In genomic region chr1:134699390-134699789, GRCm38 (mm10) we compare ENCODE assay signal across 19 mouse cellular contexts. TPM values are rescaled to one million over a fixed set of nuclear protein-coding genes. Genes with fewer than 3 reads are reported as not detected.
DNase-seq lines count a peak whose midpoint lies in the region; ATAC-seq lines count a peak whose summit lies in the region.
"Had no signal": no experiment of that assay in that cellular context is flagged by ENCODE, and none has a peak within 500 bp of the region (broad histone marks: within the 10 kb centered on the region; RNA-seq: fewer than 3 reads in every experiment).

No protein-coding gene starts in this region.

- no peak overlapping the region for H3K4me3 ChIP-seq in limb, embryonic 13.5 days
- H3K4me3 ChIP-seq in limb, embryonic 10.5 days, result no peak overlapping the region
- no peak overlapping the region for H3K4me3 ChIP-seq in hindbrain, embryonic 14.5 days (replicated peaks; ENCODE audit: low read length)
- H3K4me3 ChIP-seq: embryonic facial prominence, embryonic 12.5 days; heart, embryonic 12.5 days; megakaryocyte, embryonic 14.5 days had no signal

- H3K9me3 ChIP-seq in limb, embryonic 13.5 days, result no peaks in the 10 kb centered on the region
- H3K9me3 ChIP-seq in limb, embryonic 10.5 days (replicated peaks), result no peaks in the 10 kb centered on the region
- no peaks in the 10 kb centered on the region for H3K9me3 ChIP-seq in hindbrain, embryonic 14.5 days (ENCODE audit: control insufficient read depth, low read length)
- H3K9me3 ChIP-seq: embryonic facial prominence, embryonic 12.5 days; G1E; heart, embryonic 12.5 days; megakaryocyte, embryonic 14.5 days had no signal

- H3K4me1 ChIP-seq in limb, embryonic 13.5 days, result peaks cover 22% of the 10 kb centered on the region
- peaks cover 16% of the 10 kb centered on the region for H3K4me1 ChIP-seq in limb, embryonic 10.5 days
- H3K4me1 ChIP-seq in hindbrain, embryonic 14.5 days (replicated peaks; ENCODE audit: control insufficient read depth, insufficient read depth, low read length), result peaks cover 4% of the 10 kb centered on the region; the same call in 1 of the 2 replicates
- H3K4me1 ChIP-seq: megakaryocyte, embryonic 14.5 days had no signal

- H3K9ac ChIP-seq in limb, embryonic 13.5 days, result peak overlapping the region; percentile 4; the same call in 1 of the 2 replicates
- no peak overlapping the region; the same call in 1 of the 2 replicates for H3K9ac ChIP-seq in hindbrain, embryonic 14.5 days
- H3K9ac ChIP-seq: embryonic facial prominence, embryonic 12.5 days; heart, embryonic 12.5 days; liver, postnatal 0 days had no signal

- no peaks in the 10 kb centered on the region for H3K36me3 ChIP-seq in limb, embryonic 13.5 days
- H3K36me3 ChIP-seq in limb, embryonic 10.5 days, result no peaks in the 10 kb centered on the region
- H3K36me3 ChIP-seq in hindbrain, embryonic 14.5 days (replicated peaks; ENCODE audit: control insufficient read depth, insufficient read depth), result no peaks in the 10 kb centered on the region
- H3K36me3 ChIP-seq: embryonic facial prominence, embryonic 12.5 days; G1E; heart, embryonic 12.5 days had no signal

- DNase-seq in limb, embryonic 10.5 days (ENCODE audit: low spot score), result no peak
- peak; percentile 93 for DNase-seq in cerebellum, adult 11-12 months
- DNase-seq in cerebellum, adult 9-11 months, result peak; percentile 94
- no peak for DNase-seq in hindbrain, embryonic 14.5 days (ENCODE audit: low spot score)
- DNase-seq in kidney, postnatal 14 days, result no peak
- no peak for DNase-seq in thymus, postnatal 0 days (ENCODE audit: low spot score)
- DNase-seq: heart, postnatal 4 days; kidney, adult 11 months; kidney, postnatal 36 days; liver; liver, postnatal 0 days; lung, postnatal 14 days; thymus, postnatal 4 days had no signal

- no peak overlapping the region for H3K27ac ChIP-seq in limb, embryonic 13.5 days
- no peak overlapping the region for H3K27ac ChIP-seq in limb, embryonic 10.5 days
- H3K27ac ChIP-seq in hindbrain, embryonic 14.5 days, result peak overlapping the region; percentile 9; the same call in 1 of the 2 replicates
- H3K27ac ChIP-seq: embryonic facial prominence, embryonic 12.5 days had no signal

- 76% methylated on average over 9 of the region's 9 CpGs for WGBS in limb, embryonic 13.5 days
- WGBS in limb, embryonic 10.5 days, result 82% methylated on average over 9 of the region's 9 CpGs
- 56% methylated on average over 9 of the region's 9 CpGs for WGBS in hindbrain, embryonic 14.5 days

- H3K4me2 ChIP-seq in limb, embryonic 13.5 days (replicated peaks), result no peak overlapping the region
- H3K4me2 ChIP-seq in hindbrain, embryonic 14.5 days (replicated peaks), result no peak overlapping the region
- H3K4me2 ChIP-seq: embryonic facial prominence, embryonic 12.5 days; heart, embryonic 12.5 days had no signal

- H3K27me3 ChIP-seq in limb, embryonic 13.5 days, result no peaks in the 10 kb centered on the region; the same call in 1 of the 2 replicates
- peaks cover 5% of the 10 kb centered on the region; the same call in 1 of the 2 replicates for H3K27me3 ChIP-seq in limb, embryonic 10.5 days (ENCODE audit: low read depth, poor library complexity, severe bottlenecking)
- H3K27me3 ChIP-seq in hindbrain, embryonic 14.5 days (ENCODE audit: control insufficient read depth, insufficient read depth, low read length), result no peaks in the 10 kb centered on the region

- ATAC-seq in limb, embryonic 13.5 days (ENCODE audit: low FRiP score, low read depth), result no peak
- no peak for ATAC-seq in hindbrain, embryonic 14.5 days (ENCODE audit: low FRiP score)
- ATAC-seq: CD4-positive, CD25-positive, alpha-beta regulatory T cell, adult 4 months; liver, postnatal 0 days had no signal

RNA-seq across cellular contexts. Expression of gene Syt2, which starts 52.9 kb away (rescaled TPM):
- polyA plus RNA-seq in limb, embryonic 13.5 days (2015; fragmentation: Nextera tagmentation; extraction: Ambion mirVana), result 0.32 and 1.1 TPM in 2 replicates
- polyA plus RNA-seq in limb, embryonic 10.5 days (2016; fragmentation: Nextera tagmentation; extraction: Ambion mirVana), result 0.04 and 0.06 TPM in 2 replicates
- 10.1 and 10.5 TPM in 2 replicates for polyA plus RNA-seq in hindbrain, embryonic 14.5 days (2014; fragmentation: Nextera tagmentation; extraction: Ambion mirVana)
- 0.03 and 0.14 TPM in 2 replicates for polyA plus RNA-seq in thymus, postnatal 0 days (2015; fragmentation: Nextera tagmentation; extraction: Ambion mirVana)
- polyA plus RNA-seq: G1E; liver, postnatal 0 days had no signal

Comparison
In these comparisons a context has a peak if more than half of its experiments do, and no peak if none do; other contexts are left out.
1. DNase-seq: peak in cerebellum, adult 11-12 months (single experiment) and cerebellum, adult 9-11 months (single experiment); none in limb, embryonic 10.5 days (single experiment), hindbrain, embryonic 14.5 days (single experiment), kidney, postnatal 14 days (single experiment) and thymus, postnatal 0 days (single experiment).